In the genomic region with DNA sequence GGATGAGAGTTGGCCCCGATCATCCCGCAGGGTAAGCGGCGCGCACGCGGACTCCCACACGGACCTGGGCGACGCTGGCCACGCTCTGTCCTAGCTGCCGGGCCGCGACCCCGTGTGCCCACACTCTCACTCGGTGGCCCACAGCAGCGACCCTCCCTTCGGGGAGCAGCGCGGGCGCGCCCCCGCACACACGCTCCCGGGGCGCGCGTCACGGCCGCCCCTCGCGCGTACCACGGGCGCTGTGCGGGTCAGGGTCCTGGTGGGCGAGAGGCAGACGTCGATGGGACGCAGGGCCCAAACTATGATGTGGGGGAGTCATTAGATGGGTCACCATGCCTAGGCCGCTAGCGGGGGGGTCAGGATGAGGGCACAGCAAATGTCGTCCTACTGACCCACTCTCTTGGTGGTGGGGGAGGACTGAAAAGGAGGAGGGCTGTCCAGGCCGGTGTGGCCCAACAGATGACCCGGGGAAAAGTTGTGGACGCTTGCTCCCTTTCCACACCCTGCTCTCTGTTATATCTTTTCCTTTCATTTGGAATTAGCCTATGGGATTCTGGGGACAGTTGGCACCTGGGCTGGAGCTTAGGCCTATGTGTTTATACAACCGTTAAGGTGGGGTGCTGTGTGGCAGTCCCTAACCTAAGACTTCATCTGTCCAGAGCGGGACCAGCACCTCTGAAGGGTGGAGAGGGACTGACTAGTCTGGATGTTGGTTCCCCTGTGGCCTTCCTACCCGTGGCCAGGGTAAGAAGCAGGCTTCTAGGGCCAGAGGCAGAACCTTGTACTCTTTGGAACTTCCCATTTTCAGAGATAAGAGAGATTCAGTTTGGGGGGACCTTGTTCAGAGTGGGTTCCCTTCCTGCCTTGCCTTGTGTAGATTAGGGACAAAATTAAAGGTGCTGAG, we compare ENCODE assay signal across 7 mouse cellular contexts. TPM values are rescaled to one million over a fixed set of nuclear protein-coding genes. Genes with fewer than 3 reads are reported as not detected.
DNase-seq lines count a peak whose midpoint lies in the region; ATAC-seq lines count a peak whose summit lies in the region.

No protein-coding gene starts in this region.

- H3K9me3 ChIP-seq in forebrain, embryonic 16.5 days (ENCODE audit: control insufficient read depth, low read length) = no peaks in the 10 kb centered on the region
- no peaks in the 10 kb centered on the region for H3K9me3 ChIP-seq in limb, embryonic 11.5 days (ENCODE audit: control insufficient read depth, low read length)

- H3K27me3 ChIP-seq in forebrain, embryonic 16.5 days (replicated peaks; ENCODE audit: control insufficient read depth, insufficient read depth, low read length) = no peaks in the 10 kb centered on the region
- 0 out of 2 replicates have a peak, but pooled peaks cover under 1% of the 10 kb centered on the region for H3K27me3 ChIP-seq in limb, embryonic 11.5 days (ENCODE audit: control insufficient read depth, insufficient read depth, low read length)

- peak overlapping the region; percentile 93 for H3K4me3 ChIP-seq in brown adipose tissue, adult 24 weeks (ENCODE audit: insufficient read depth, low read depth, low read length)
- peak overlapping the region; percentile 87 for H3K4me3 ChIP-seq in forebrain, embryonic 16.5 days (replicated peaks; ENCODE audit: low read length)
- peak overlapping the region; percentile 75 for H3K4me3 ChIP-seq in limb, embryonic 11.5 days (ENCODE audit: low read depth, low read length)

- peak; percentile 47 for ATAC-seq in forebrain, embryonic 16.5 days
- ATAC-seq in limb, embryonic 11.5 days (ENCODE audit: insufficient number of reproducible peaks, low FRiP score, low TSS enrichment, low read depth) = peak; percentile 31; the same call in 1 of the 2 replicates

- H3K4me2 ChIP-seq in forebrain, embryonic 16.5 days (ENCODE audit: low read length) = peak overlapping the region; percentile 71
- H3K4me2 ChIP-seq in limb, embryonic 11.5 days (ENCODE audit: low read depth, severe bottlenecking) = peak overlapping the region; percentile 84

- peak; percentile 63 for DNase-seq in right cerebral cortex, postnatal 4 days
- no peak for DNase-seq in right cerebral cortex, adult 18-20 months
- no peak for DNase-seq in limb, embryonic 11.5 days (ENCODE audit: low spot score)
- peak; percentile 43 for DNase-seq in naive thymus-derived CD4-positive, alpha-beta T cell, adult 2 months (ENCODE audit: low read depth)
- DNase-seq in frontal cortex, postnatal 10 days (ENCODE audit: low spot score in 2 of 2) = no peak

- peak overlapping the region; percentile 99 for H3K9ac ChIP-seq in forebrain, embryonic 16.5 days (replicated peaks; ENCODE audit: low read depth, low read length)
- H3K9ac ChIP-seq in limb, embryonic 11.5 days (ENCODE audit: low read length) = peak overlapping the region; percentile 90

- H3K36me3 ChIP-seq in forebrain, embryonic 16.5 days (ENCODE audit: control insufficient read depth, insufficient read depth) = no peaks in the 10 kb centered on the region
- H3K36me3 ChIP-seq in limb, embryonic 11.5 days (ENCODE audit: control insufficient read depth, insufficient read depth, low read length) = no peaks in the 10 kb centered on the region

- H3K4me1 ChIP-seq in brown adipose tissue, adult 24 weeks (ENCODE audit: control insufficient read depth, insufficient read depth, insufficient read length, low read length) = peaks cover 25% of the 10 kb centered on the region
- H3K4me1 ChIP-seq in forebrain, embryonic 16.5 days (replicated peaks; ENCODE audit: control insufficient read depth, insufficient read depth, low read length) = peaks cover 45% of the 10 kb centered on the region
- peaks cover 25% of the 10 kb centered on the region for H3K4me1 ChIP-seq in limb, embryonic 11.5 days (ENCODE audit: control insufficient read depth, insufficient read depth, low read length)

- H3K27ac ChIP-seq in brown adipose tissue, adult 24 weeks (replicated peaks; ENCODE audit: low read depth, low read length) = peak overlapping the region; percentile 67
- H3K27ac ChIP-seq in forebrain, embryonic 16.5 days (ENCODE audit: low read length) = peak overlapping the region; percentile 91
- no peak overlapping the region; the same call in 1 of the 2 replicates for H3K27ac ChIP-seq in limb, embryonic 11.5 days (replicated peaks; ENCODE audit: low read depth, low read length)

- 1% methylated on average over 49 of the region's 49 CpGs for WGBS in forebrain, embryonic 16.5 days
- 2% methylated on average over 48 of the region's 49 CpGs for WGBS in limb, embryonic 11.5 days

RNA-seq across cellular contexts. Expression of a gene that starts 1.7 kb away (rescaled TPM):
- 12.1 and 13.5 TPM in 2 replicates for polyA plus RNA-seq in brown adipose tissue, adult 24 weeks (2012; ENCODE audit: insufficient read depth, insufficient read length, missing spikeins)
- 56.8 and 57.8 TPM in 2 replicates for polyA plus RNA-seq in forebrain, embryonic 16.5 days (2015; fragmentation: Nextera tagmentation; extraction: Ambion mirVana)
- 8.4 and 9.0 TPM in 2 replicates for polyA plus RNA-seq in limb, embryonic 11.5 days (2014; fragmentation: Nextera tagmentation; extraction: Ambion mirVana)

RNA-seq across cellular contexts. Expression of a gene that starts 25.6 kb away (rescaled TPM):
- 0.20 TPM in 1 of 2 replicates, not detected in the other for polyA plus RNA-seq in brown adipose tissue, adult 24 weeks (2012; ENCODE audit: insufficient read depth, insufficient read length, missing spikeins)
- polyA plus RNA-seq in forebrain, embryonic 16.5 days (2015; fragmentation: Nextera tagmentation; extraction: Ambion mirVana) = 4.6 and 5.6 TPM in 2 replicates
- 1.6 and 1.9 TPM in 2 replicates for polyA plus RNA-seq in limb, embryonic 11.5 days (2014; fragmentation: Nextera tagmentation; extraction: Ambion mirVana)

Comparison
In these comparisons a context has a peak if more than half of its experiments do, and no peak if none do; other contexts are left out.
1. DNase-seq: peak in right cerebral cortex, postnatal 4 days (single experiment) and naive thymus-derived CD4-positive, alpha-beta T cell, adult 2 months (single experiment); none in right cerebral cortex, adult 18-20 months (single experiment), limb, embryonic 11.5 days (single experiment) and frontal cortex, postnatal 10 days (0 of 2).
2. Peak in every context shown above with its lines, with median percentiles within 50 percentile points of each other: H3K4me3 ChIP-seq.